Comparison of ENCODE assay signal across 11 mouse cellular contexts in genomic region chr3:102490393-102491123, GRCm38 (mm10). TPM values are rescaled to one million over a fixed set of nuclear protein-coding genes. Genes with fewer than 3 reads are reported as not detected.
DNase-seq lines count a peak whose midpoint lies in the region; ATAC-seq lines count a peak whose summit lies in the region.
"Had no signal": no experiment of that assay in that cellular context is flagged by ENCODE, and none has a peak within 500 bp of the region (broad histone marks: within the 10 kb centered on the region; RNA-seq: fewer than 3 reads in every experiment).

No protein-coding gene starts in this region.

- no peak overlapping the region for H3K4me2 ChIP-seq in heart, embryonic 11.5 days

- no peaks in the 10 kb centered on the region for H3K36me3 ChIP-seq in heart, embryonic 11.5 days (ENCODE audit: control insufficient read depth, insufficient read depth, low read length)
- H3K36me3 ChIP-seq: hindbrain, embryonic 10.5 days had no signal

- no peaks in the 10 kb centered on the region for H3K9me3 ChIP-seq in heart, embryonic 11.5 days (replicated peaks; ENCODE audit: control insufficient read depth, low read length)
- H3K9me3 ChIP-seq: hindbrain, embryonic 10.5 days had no signal

- H3K27ac ChIP-seq in heart, embryonic 11.5 days (ENCODE audit: low read depth, low read length), result no peak overlapping the region
- H3K27ac ChIP-seq: hindbrain, embryonic 10.5 days had no signal

- ATAC-seq in heart, embryonic 11.5 days (replicated peaks; ENCODE audit: insufficient number of reproducible peaks, low FRiP score, low TSS enrichment), result no peak
- ATAC-seq in hematopoietic stem cell, adult 5-6 weeks (replicated peaks in 1 of 2; ENCODE audit: insufficient read depth in 1 of 2, low FRiP score in 2 of 2, low TSS enrichment in 1 of 2, low read depth in 1 of 2, poor library complexity in 2 of 2, severe bottlenecking in 2 of 2), result peak; percentile 70 to 74

- H3K4me3 ChIP-seq in heart, embryonic 11.5 days (ENCODE audit: low read depth, low read length), result no peak overlapping the region
- H3K4me3 ChIP-seq: hindbrain, embryonic 10.5 days had no signal

- WGBS in heart, embryonic 11.5 days (ENCODE audit: insufficient replicate concordance), result 73% methylated on average over 14 of the region's 14 CpGs

- H3K9ac ChIP-seq in heart, embryonic 11.5 days (ENCODE audit: low read depth, low read length), result no peak overlapping the region

- H3K4me1 ChIP-seq in heart, embryonic 11.5 days (ENCODE audit: control insufficient read depth, insufficient read depth, low read length), result no peaks in the 10 kb centered on the region

- peak; percentile 25 for DNase-seq in heart, postnatal 4 days
- DNase-seq in NIH3T3 (ENCODE audit: low read depth), result peak; percentile 88
- DNase-seq in layer of hippocampus, adult 9-10 months (ENCODE audit: low spot score), result peak; percentile 11
- no peak for DNase-seq in urinary bladder, postnatal 4 days (ENCODE audit: low spot score in 2 of 2)
- DNase-seq in gastrocnemius, postnatal 4 days (ENCODE audit: low spot score in 2 of 2), result no peak
- DNase-seq: cerebellum, adult 11-12 months; gastrocnemius, postnatal 36 days had no signal

- H3K27me3 ChIP-seq in heart, embryonic 11.5 days (ENCODE audit: control insufficient read depth, insufficient read depth, low read length), result no peaks in the 10 kb centered on the region

RNA-seq across cellular contexts. Expression of gene Ngf, which starts 20.8 kb away (rescaled TPM):
- 1 to 10 TPM; 6.3 to 7.2 TPM for total RNA-seq in heart, postnatal 4 days (2021)
- 0.63 TPM in 1 of 2 replicates, not detected in the other for polyA plus RNA-seq in heart, embryonic 11.5 days (2014; fragmentation: Nextera tagmentation; extraction: Ambion mirVana)
- total RNA-seq in hematopoietic stem cell, adult 5-6 weeks (2017), result not detected in 2 replicates
- 1 to 10 TPM; 1.9 to 2.4 TPM for total RNA-seq in gastrocnemius, postnatal 4 days (2021)
- total RNA-seq: monocyte, adult 5-6 weeks had no signal

Comparison
In these comparisons a context has a peak if more than half of its experiments do, and no peak if none do; other contexts are left out.
1. DNase-seq: peak in heart, postnatal 4 days (single experiment), NIH3T3 (single experiment) and layer of hippocampus, adult 9-10 months (single experiment); none in urinary bladder, postnatal 4 days (0 of 2) and gastrocnemius, postnatal 4 days (0 of 2).